Mouse (Mus musculus) testis, adult 2 months (tissue): ENCODE data around the gene Uqcr11.

Experiments
- CTCF ChIP-seq: fragments of 200-500 bp; IDR thresholded peaks from 2 replicates; pipeline ENCODE4 v1.5.1; 2012; ENCODE audit warnings: low read depth, mild to moderate bottlenecking, inconsistent platforms, low read length, moderate library complexity; ENCODE audit not compliant: control insufficient read depth, insufficient read depth, insufficient replicate concordance
- POLR2A ChIP-seq: fragments of 200-500 bp; IDR thresholded peaks from 2 replicates; pipeline ENCODE4 v1.6.1; 2012; ENCODE audit warnings: low read depth, mild to moderate bottlenecking, inconsistent platforms, low read length, moderate library complexity; ENCODE audit not compliant: control insufficient read depth

GRCm38 (mm10) chr10:80417841-80418240, 11.2 kb upstream of the Uqcr11 start:
- TF ChIP-seq POLR2A (no peak), CTCF (no peak)
